Mouse (Mus musculus) heart, embryonic 14.5 days (tissue): ENCODE measurements around the gene Shisa5. TPM values are rescaled to one million over a fixed set of nuclear protein-coding genes. Genes with fewer than 3 reads are reported as not detected.
A peak's percentile ranks its signal among the peaks of the same experiment; 100 is the strongest.

Experiments used
- ATAC-seq: fragments of 200-750 bp; cut with Nextera tagmentation; 2 replicates; pipeline ENCODE4 v1.8.0; 2017; ENCODE audit warnings: low read depth, moderate TSS enrichment; ENCODE audit not compliant: insufficient number of reproducible peaks, insufficient read depth, low FRiP score
- H3K27ac ChIP-seq, 2 experiments: fragments of 200-500 bp in 1 of 2; fragments of 300-500 bp in 1 of 2; sonication (generic) in 1 of 2; replicated peaks in 1 of 2; 2 replicates each; pipeline ENCODE4 v1.5.1; 2012 to 2014; ENCODE audit warnings: low read depth in 2 of 2, low read length in 2 of 2, control low read depth in 1 of 2, mild to moderate bottlenecking in 1 of 2, mixed read lengths in 1 of 2; ENCODE audit not compliant: control insufficient read depth in 1 of 2, insufficient read depth in 1 of 2
- H3K27me3 ChIP-seq: fragments of 300-500 bp; sonication (generic); 2 replicates; pipeline ENCODE4 v1.6.1; 2014; ENCODE audit warnings: mild to moderate bottlenecking, low read length, control low read depth; ENCODE audit not compliant: control insufficient read depth, insufficient read depth
- H3K36me3 ChIP-seq: fragments of 300-500 bp; sonication (generic); 2 replicates; pipeline ENCODE4 v1.6.1; 2014; ENCODE audit warnings: mild to moderate bottlenecking, control low read depth, low read length, mixed read lengths; ENCODE audit not compliant: control insufficient read depth, insufficient read depth
- H3K4me1 ChIP-seq, 2 experiments: fragments of 200-500 bp in 1 of 2; fragments of 300-500 bp in 1 of 2; sonication (generic) in 1 of 2; 2 replicates each; pipeline ENCODE4 v1.6.1; 2012 to 2014; ENCODE audit warnings: low read length in 2 of 2, control low read depth in 1 of 2, mixed read lengths in 1 of 2; ENCODE audit not compliant: control insufficient read depth in 2 of 2, insufficient read depth in 2 of 2
- H3K4me2 ChIP-seq: fragments of 300-500 bp; sonication (generic); 2 replicates; pipeline ENCODE4 v1.6.1; 2014; ENCODE audit warnings: mild to moderate bottlenecking, low read length
- H3K4me3 ChIP-seq, 2 experiments: fragments of 200-500 bp in 1 of 2; fragments of 300-500 bp in 1 of 2; sonication (generic) in 1 of 2; 2 replicates each; pipeline ENCODE4 v1.5.1; 2012 to 2014; ENCODE audit warnings: low read length in 2 of 2, mild to moderate bottlenecking in 2 of 2, control low read depth in 1 of 2, low read depth in 1 of 2, moderate library complexity in 1 of 2; ENCODE audit not compliant: control insufficient read depth in 1 of 2, insufficient read depth in 1 of 2
- H3K9ac ChIP-seq: fragments of 300-500 bp; sonication (generic); 2 replicates; pipeline ENCODE4 v1.6.1; 2014; ENCODE audit warnings: mild to moderate bottlenecking, low read length
- H3K9me3 ChIP-seq: fragments of 300-500 bp; sonication (generic); 2 replicates; pipeline ENCODE4 v1.6.1; 2016; ENCODE audit warnings: low read length, control low read depth; ENCODE audit not compliant: control insufficient read depth
- WGBS: fragments of 180-500 bp; shearing (Covaris S2); extraction: QIAGEN DNeasy Blood & Tissue Kit; methylation state at CpG from one replicate; pipeline ENCODE4 v1.1.7; 2014; 5-methylcytosine and 5-hydroxymethylcytosine counted together
- polyA plus RNA-seq: library from polyadenylated mRNA; unstranded; fragments of >200 nt; fragmentation: Nextera tagmentation; extraction: Ambion mirVana; gene quantifications from 2 replicates; pipeline ENCODE4 v1.2.1, GENCODE M21; 2014

Shisa5 gene
- polyA plus RNA-seq, 1 experiment from 2014 or later, result 54.3 TPM

DNA sequence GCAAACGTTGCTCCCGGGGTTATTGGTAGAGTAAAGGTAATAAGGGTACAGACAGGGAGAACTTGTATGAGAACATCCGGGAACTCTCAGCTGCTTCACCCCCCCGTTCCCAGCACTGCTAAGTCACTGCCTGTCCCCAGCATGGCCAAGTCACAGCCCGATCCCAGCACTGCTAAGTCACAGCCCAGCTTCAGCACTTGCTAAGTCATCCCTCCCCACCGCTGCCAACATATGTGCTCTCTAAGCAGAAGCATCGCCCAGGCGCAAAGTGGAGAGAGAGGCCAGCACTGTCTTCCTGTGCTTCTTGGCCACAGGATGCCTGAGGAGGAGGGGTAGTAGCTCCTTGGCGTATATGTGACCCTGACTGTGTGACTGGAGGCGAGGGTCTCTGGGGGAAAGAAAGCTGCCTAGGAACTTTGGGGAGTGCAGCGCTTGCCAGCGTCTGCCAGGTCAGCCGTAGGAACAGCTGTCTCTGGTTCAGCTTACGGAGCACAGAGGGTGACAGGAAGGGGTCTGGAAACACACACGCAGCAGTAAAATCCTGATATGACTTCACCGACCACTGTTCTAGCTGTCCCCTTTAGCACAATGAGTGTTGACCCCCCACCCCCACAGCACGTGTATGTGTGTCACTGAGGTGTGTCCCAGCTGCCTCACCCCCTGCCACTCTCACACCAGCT lies 28.6 kb upstream of the Shisa5 start:
- no peak overlapping the region for H3K4me3 ChIP-seq

DNA sequence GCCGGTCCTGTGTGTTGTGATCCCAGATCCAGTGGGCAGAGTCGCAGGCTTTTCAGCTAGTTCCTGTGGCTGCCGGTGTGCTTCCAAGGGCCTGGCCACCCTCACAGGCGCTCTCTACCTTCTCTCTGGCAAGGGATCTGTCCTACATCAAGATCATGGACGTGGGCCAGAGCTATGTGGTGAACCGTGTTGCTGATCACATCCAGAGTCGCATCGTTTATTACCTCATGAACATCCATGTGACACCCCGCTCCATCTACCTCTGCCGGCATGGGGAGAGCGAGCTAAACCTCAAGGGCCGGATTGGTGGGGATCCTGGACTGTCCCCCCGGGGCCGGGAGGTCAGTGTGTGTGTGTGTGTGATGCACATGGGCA lies 28.1 kb upstream of the Shisa5 start:
- no peak for ATAC-seq
- Histone ChIP-seq H3K9ac (peak overlapping the region; percentile 38; the same call in 1 of the 2 replicates), H3K4me2 (peak overlapping the region; percentile 44; the same call in 1 of the 2 replicates)

More for the DNA sequence above, 28.6 kb upstream of the Shisa5 start:
- Histone ChIP-seq H3K4me2 (peak overlapping the region; percentile 44), H3K27ac (no peak overlapping the region), H3K36me3 (no peaks in the 10 kb centered on the region), H3K27me3 (no peaks in the 10 kb centered on the region), H3K9ac (peak overlapping the region; percentile 38), H3K4me1 (peaks cover 11 to 14% of the 10 kb centered on the region in 2 experiments), H3K9me3 (no peaks in the 10 kb centered on the region)
- WGBS, result 30% methylated on average over 17 of the region's 17 CpGs
- 0 out of 2 replicates have a peak, but pooled peaks have one; percentile 23 for ATAC-seq

DNA sequence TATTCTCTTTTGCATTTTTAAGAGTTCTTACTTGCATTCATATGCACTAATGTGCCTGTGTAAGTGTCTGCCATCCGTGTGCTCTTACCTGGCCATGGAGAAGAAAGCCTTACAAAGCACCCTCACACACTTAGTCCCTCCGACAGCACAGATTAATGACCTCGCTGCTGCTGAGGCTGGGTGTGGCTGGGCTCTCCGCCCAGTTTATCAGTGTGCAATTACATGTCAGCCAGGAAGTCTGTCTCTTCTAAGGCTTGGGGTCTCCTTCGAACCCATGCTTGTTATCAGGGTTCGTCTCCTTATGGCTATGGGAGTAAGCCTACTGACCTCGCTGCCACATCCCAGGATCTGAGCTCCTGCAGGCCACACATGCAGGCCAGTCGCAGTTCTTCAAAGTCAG lies 23.0 kb upstream of the Shisa5 start:
- Histone ChIP-seq H3K36me3 (no peaks in the 10 kb centered on the region), H3K4me2 (no peak overlapping the region), H3K27ac (no peak overlapping the region), H3K9ac (no peak overlapping the region), H3K4me1 (peaks cover 0 to 5% of the 10 kb centered on the region in 2 experiments; a peak in 3 of 4 replicates), H3K4me3 (no peak overlapping the region), H3K27me3 (no peaks in the 10 kb centered on the region), H3K9me3 (no peaks in the 10 kb centered on the region)
- WGBS, result 42% methylated on average over 8 of the region's 8 CpGs
- ATAC-seq, result no peak

More for the DNA sequence above, 28.1 kb upstream of the Shisa5 start:
- WGBS, result 57% methylated on average over 14 of the region's 14 CpGs
- Histone ChIP-seq H3K9me3 (no peaks in the 10 kb centered on the region), H3K4me3 (no peak overlapping the region), H3K36me3 (no peaks in the 10 kb centered on the region), H3K4me1 (peaks cover 11 to 14% of the 10 kb centered on the region in 2 experiments), H3K27me3 (no peaks in the 10 kb centered on the region), H3K27ac (no peak overlapping the region)

DNA sequence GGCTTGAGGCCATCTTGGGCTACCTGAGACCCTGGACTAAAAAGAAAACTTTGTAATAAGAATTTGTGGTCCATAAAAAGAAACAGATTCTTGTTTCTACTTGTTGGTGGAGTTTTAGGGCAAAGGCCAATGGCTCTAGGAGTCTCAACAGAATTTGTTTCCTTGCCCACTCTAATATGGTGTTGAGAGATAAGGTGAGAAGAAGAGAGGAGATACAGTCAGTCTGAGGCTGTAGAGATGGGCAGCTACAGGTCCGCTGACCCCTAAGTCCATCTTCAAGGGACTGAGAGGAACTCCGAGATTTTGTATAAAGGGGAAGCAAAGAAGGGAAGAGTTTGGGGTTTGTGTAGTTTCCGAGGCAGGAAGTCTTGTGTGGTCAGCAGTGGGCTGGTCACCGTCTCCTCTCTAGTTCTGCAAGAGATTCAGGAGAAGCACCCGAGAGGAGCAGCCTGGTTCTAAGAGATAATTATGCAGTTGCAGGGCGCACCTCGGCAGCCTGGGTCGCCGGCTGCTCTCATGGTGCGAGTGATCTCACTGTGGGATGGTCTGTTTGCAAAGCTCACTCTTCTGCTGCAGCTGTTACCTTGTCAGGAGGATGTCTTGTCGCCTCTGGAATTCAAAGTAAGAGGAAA lies 21.3 kb upstream of the Shisa5 start:
- Histone ChIP-seq H3K9ac (no peak overlapping the region), H3K36me3 (no peaks in the 10 kb centered on the region), H3K4me3 (no peak overlapping the region), H3K4me2 (no peak overlapping the region), H3K27ac (no peak overlapping the region), H3K9me3 (no peaks in the 10 kb centered on the region), H3K27me3 (no peaks in the 10 kb centered on the region), H3K4me1 (peaks cover 0 to 5% of the 10 kb centered on the region in 2 experiments; a peak in 2 of 4 replicates)
- WGBS, result 45% methylated on average over 11 of the region's 11 CpGs
- no peak for ATAC-seq

DNA sequence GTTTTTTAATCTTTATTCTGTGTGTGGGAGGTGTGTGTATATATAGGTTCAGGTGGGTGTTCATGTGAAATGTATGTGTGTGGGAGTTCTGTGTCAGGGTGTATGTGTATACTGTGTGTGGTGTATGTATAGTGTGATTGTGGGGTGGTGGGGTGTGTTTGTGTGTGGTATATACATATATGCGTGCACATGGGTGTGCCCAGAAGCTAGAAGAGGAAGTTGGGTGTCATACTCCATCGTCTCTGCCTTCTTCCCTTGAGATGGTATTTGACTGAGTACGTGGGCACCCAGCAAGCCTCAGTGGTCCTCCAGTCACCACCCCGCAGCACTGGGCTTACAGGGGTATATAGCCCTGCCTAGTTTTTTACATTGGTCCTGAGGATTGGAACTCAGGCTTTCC lies 16.9 kb upstream of the Shisa5 start:
- H3K4me3 ChIP-seq, result no peak overlapping the region
- ATAC-seq, result no peak
- H3K27me3 ChIP-seq, result no peaks in the 10 kb centered on the region
- no peak overlapping the region for H3K4me2 ChIP-seq
- no peak overlapping the region for H3K27ac ChIP-seq
- H3K36me3 ChIP-seq, result no peaks in the 10 kb centered on the region
- WGBS, result 79% methylated on average over 4 of the region's 4 CpGs
- H3K4me1 ChIP-seq, result no peaks in the 10 kb centered on the region
- no peaks in the 10 kb centered on the region for H3K9me3 ChIP-seq
- H3K9ac ChIP-seq, result no peak overlapping the region

DNA sequence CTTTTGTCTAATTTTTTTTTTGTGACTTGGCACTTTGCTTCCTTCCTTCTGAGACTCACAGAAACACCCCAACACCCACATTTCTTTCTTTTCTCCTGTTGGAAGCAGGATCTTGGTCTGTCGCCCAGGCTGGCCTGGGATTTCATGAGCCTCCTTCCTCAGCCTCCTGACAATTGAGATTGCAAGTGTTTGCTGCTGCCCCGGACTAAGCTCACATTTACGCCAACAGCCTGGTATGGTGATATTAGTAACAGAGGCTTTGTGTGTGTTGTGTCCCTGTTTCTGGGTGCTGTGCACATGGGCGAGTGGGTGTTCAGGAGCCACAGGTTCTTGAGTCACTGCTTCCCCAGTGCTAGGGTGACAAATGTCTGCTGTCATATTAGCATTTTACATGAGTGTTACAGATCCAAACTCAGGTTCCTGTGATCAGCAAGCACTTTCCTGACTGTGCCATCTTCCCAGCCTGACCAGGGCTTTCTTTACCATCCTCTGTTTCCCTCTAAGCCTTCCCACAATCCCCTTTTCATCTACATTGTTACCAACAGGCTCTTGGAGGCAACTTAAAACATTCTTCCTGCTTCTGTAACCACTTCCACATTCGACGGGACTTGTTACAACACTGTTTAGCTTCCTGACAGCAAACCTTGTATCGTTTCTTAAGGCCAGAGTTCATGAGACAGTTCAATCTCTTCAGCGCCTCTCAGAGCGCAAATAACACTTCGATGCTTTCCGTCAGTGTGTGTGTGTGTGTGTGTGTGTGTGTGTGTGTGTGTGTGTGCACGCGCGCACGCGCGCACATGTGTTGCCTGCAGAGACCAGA lies 15.3 kb upstream of the Shisa5 start:
- Histone ChIP-seq H3K4me1 (peaks cover 0 to 7% of the 10 kb centered on the region in 2 experiments; a peak in 1 of 4 replicates), H3K9me3 (no peaks in the 10 kb centered on the region), H3K27me3 (no peaks in the 10 kb centered on the region), H3K9ac (no peak overlapping the region), H3K27ac (no peak overlapping the region), H3K4me3 (no peak overlapping the region), H3K4me2 (no peak overlapping the region), H3K36me3 (no peaks in the 10 kb centered on the region)
- 89% methylated on average over 17 of the region's 17 CpGs for WGBS
- no peak for ATAC-seq

DNA sequence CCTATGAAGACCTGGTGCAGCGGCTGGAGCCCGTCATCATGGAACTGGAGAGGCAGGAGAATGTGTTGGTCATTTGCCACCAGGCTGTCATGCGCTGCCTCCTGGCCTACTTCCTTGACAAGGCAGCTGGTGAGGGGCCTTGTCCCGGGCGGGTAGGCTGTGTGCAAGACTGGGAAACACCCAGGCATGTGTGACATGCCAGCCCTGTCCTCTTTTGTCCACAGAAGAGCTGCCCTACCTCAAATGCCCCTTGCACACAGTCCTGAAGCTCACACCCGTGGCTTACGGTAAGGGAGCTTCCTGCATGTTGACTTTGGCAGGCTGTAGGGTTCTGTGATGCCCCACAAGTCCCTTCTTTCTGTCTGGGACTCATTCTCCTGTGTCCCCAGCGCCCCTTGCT lies 10.8 kb upstream of the Shisa5 start:
- H3K9ac ChIP-seq, result no peak overlapping the region
- no peak for ATAC-seq
- H3K9me3 ChIP-seq, result no peaks in the 10 kb centered on the region
- H3K4me1 ChIP-seq, result peaks cover 0 to 7% of the 10 kb centered on the region in 2 experiments; a peak in 1 of 4 replicates
- no peak overlapping the region for H3K4me3 ChIP-seq
- H3K36me3 ChIP-seq, result no peaks in the 10 kb centered on the region
- WGBS, result 57% methylated on average over 8 of the region's 8 CpGs
- H3K27me3 ChIP-seq, result no peaks in the 10 kb centered on the region
- H3K4me2 ChIP-seq, result no peak overlapping the region
- no peak overlapping the region for H3K27ac ChIP-seq
